Mouse (Mus musculus) lung, postnatal 4 days (tissue): ENCODE results near the gene Sucnr1.

ENCODE experiments used
- DNase-seq, 2 experiments: peaks; one replicate each; pipeline ENCODE4 v3.0.0; 2021

Sucnr1 gene

GRCm38 (mm10) chr3:60111889-60112646 is 30.4 kb downstream of the Sucnr1 start:
- DNase-seq, result no peak

GRCm38 (mm10) chr3:60114571-60114970 is 32.9 kb downstream of the Sucnr1 start:
- no peak for DNase-seq

GRCm38 (mm10) chr3:60121449-60121848 is 39.8 kb downstream of the Sucnr1 start:
- DNase-seq, result no peak

GRCm38 (mm10) chr3:60123859-60124794 is 42.5 kb downstream of the Sucnr1 start:
- no peak for DNase-seq

- no peak for DNase-seq
Measured at GRCm38 (mm10) chr3:60126564-60126963, 44.9 kb downstream of the Sucnr1 start.

GRCm38 (mm10) chr3:60128282-60128681 is 46.6 kb downstream of the Sucnr1 start:
- DNase-seq, result no peak

DNA sequence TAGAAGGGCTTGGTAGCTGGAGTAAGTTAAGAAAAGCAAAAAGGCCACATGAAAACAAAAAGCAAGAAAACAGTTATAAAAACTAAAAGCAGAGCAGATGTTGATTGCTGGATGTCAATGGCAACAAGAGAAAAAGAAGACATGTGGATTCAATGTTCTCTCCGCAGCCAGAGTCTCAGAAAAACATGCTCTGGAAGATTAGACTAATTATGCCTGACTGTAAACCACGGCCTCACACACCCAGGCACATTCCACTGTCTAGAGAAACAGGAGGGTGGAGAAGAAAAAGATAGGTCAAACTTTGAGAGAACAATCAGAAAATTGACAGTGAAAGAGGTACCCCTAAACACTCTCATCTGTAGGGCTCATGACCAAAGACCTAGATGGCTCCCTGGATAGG is 54.1 kb downstream of the Sucnr1 start:
- DNase-seq, result no peak
